Mouse (Mus musculus): ENCODE measurements around the gene N4bp2. TPM values are rescaled to one million over a fixed set of nuclear protein-coding genes. Genes with fewer than 3 reads are reported as not detected.

The N4bp2 gene
- polyA plus RNA-seq, 1 experiment = 11.2 TPM

DNA sequence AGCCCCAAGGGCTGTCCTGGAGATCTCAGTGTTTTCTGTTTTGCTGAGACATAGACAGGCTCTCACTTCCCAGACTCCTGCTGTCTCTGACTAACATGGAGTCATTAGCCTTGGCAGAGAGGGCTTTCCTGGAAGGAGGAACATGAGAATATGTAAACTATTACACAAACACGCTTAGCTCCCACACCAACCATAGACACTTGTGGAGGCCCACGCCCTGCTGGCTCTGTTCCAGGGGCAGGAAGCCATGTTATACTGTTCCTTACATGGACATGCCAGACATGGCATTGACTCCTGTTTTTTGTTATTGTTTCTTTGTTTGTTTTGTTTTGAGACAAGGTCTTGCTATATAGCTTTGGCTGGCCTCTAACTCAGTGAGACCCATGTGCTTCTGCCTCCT is 27.7 kb upstream of the N4bp2 start:
- no peak overlapping the region for H3K27ac ChIP-seq (ENCODE audit: control insufficient read depth, insufficient read depth, low read depth, low read length, poor library complexity)
- WGBS = 68% methylated on average over 2 of the region's 2 CpGs
- peaks cover 1% of the 10 kb centered on the region; the same call in 1 of the 2 replicates for H3K4me1 ChIP-seq (ENCODE audit: control insufficient read depth, insufficient read depth, low read length)
- no peak overlapping the region for H3K4me3 ChIP-seq (replicated peaks; ENCODE audit: control insufficient read depth, low read depth, low read length)
- TF ChIP-seq POLR2A (IDR thresholded peaks at IDR 0.05; ENCODE audit: borderline replicate concordance, control insufficient read depth, low read depth, low read length) (no peak), CTCF (IDR thresholded peaks at IDR 0.05; ENCODE audit: control insufficient read depth, insufficient read depth, low read length) (no peak)

DNA sequence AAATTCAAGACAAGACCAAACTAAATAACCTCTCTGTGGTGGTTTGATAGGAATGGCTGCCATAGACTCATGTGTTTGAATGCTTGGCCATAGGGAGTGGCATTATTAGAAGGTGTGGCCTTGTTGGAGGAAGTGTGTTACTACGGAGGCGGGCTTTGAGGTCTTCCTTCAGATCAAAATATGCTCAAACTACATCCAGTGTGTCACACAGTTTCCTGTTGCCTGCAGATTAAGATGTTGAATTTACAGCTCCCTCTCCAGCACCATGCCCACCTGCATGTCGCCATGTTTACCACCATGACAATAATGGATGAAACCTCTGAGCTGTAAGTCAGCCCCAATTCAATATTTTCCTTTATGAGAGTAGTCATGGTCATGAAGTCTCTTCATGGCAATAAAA is 24.0 kb upstream of the N4bp2 start:
- 49% methylated on average over 3 of the region's 3 CpGs for WGBS
- Histone ChIP-seq H3K27ac (ENCODE audit: control insufficient read depth, insufficient read depth, low read depth, low read length, poor library complexity) (no peak overlapping the region), H3K4me3 (replicated peaks; ENCODE audit: control insufficient read depth, low read depth, low read length) (no peak overlapping the region), H3K4me1 (ENCODE audit: control insufficient read depth, insufficient read depth, low read length) (peaks cover 1% of the 10 kb centered on the region; the same call in 1 of the 2 replicates)
- TF ChIP-seq POLR2A (IDR thresholded peaks at IDR 0.05; ENCODE audit: borderline replicate concordance, control insufficient read depth, low read depth, low read length) (no peak), CTCF (IDR thresholded peaks at IDR 0.05; ENCODE audit: control insufficient read depth, insufficient read depth, low read length) (no peak)

DNA sequence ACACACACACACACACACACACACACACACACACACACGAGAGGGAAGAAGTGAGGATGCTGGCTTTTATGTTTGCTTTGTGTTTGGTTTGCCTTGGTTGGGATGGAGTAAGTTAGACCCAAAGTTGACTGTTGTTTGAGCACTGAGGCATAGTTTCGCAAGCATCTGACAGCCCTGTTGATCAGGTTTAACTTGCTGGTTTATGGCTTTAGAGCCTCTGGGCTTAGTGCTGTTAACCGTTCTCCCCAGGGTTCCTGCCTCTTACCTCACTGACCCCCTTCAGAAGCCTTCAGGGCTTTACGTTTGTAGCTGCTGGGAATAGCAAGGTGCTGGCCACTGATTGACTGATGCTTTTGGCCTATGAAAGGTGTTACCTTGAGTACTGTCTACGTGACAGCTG is 16.4 kb upstream of the N4bp2 start:
- Histone ChIP-seq H3K27ac (ENCODE audit: control insufficient read depth, insufficient read depth, low read depth, low read length, poor library complexity) (no peak overlapping the region), H3K4me3 (replicated peaks; ENCODE audit: control insufficient read depth, low read depth, low read length) (no peak overlapping the region), H3K4me1 (ENCODE audit: control insufficient read depth, insufficient read depth, low read length) (no peaks in the 10 kb centered on the region)
- WGBS = 82% methylated on average over 5 of the region's 5 CpGs
- no peak for TF ChIP-seq POLR2A (IDR thresholded peaks at IDR 0.05; ENCODE audit: borderline replicate concordance, control insufficient read depth, low read depth, low read length)
- no peak for TF ChIP-seq CTCF (IDR thresholded peaks at IDR 0.05; ENCODE audit: control insufficient read depth, insufficient read depth, low read length)

DNA sequence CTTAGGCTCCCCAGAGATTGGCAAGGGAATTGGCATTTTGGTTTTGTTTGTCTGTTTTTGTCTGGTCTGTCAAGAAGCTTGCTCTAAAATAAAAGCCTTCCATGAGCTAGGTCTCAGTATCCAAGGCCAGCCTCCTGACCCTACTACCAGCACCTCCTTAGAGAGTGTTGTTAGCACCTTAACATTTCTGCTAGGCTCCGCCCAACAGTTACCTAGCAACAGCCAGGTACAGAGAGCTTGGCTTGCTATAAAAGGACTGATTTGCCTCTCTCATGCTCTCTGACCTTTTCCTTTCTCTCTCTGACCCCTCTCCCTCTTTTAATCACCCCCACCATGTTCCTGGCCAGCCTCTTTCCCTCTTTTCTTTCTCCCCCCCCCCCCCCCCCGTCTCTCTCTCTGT is 14.9 kb upstream of the N4bp2 start:
- Histone ChIP-seq H3K4me1 (ENCODE audit: control insufficient read depth, insufficient read depth, low read length) (no peaks in the 10 kb centered on the region), H3K27ac (ENCODE audit: control insufficient read depth, insufficient read depth, low read depth, low read length, poor library complexity) (no peak overlapping the region), H3K4me3 (replicated peaks; ENCODE audit: control insufficient read depth, low read depth, low read length) (no peak overlapping the region)
- WGBS = 59% methylated on average over 2 of the region's 2 CpGs
- TF ChIP-seq CTCF (IDR thresholded peaks at IDR 0.05; ENCODE audit: control insufficient read depth, insufficient read depth, low read length) (no peak), POLR2A (IDR thresholded peaks at IDR 0.05; ENCODE audit: borderline replicate concordance, control insufficient read depth, low read depth, low read length) (no peak)

DNA sequence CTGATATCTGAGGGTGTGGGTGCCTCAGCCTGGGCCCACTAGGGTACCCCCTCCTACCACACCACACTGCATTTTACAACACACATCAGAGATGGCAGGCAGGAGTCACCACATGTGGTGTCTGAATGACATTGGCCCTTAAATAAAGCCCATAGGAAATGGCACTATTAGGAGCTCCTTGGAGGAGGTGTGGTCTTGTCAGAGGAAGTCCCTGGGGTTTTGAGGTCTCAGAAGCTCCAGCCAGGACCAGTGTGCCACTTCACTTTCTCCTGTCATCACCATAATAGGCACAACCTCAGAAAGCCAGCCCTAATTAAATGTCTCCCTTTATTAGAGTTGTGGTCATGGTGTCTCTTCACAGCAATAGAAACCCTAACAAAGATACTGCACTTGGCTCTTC is 14.4 kb upstream of the N4bp2 start:
- Histone ChIP-seq H3K4me3 (replicated peaks; ENCODE audit: control insufficient read depth, low read depth, low read length) (no peak overlapping the region), H3K27ac (ENCODE audit: control insufficient read depth, insufficient read depth, low read depth, low read length, poor library complexity) (no peak overlapping the region), H3K4me1 (ENCODE audit: control insufficient read depth, insufficient read depth, low read length) (no peaks in the 10 kb centered on the region)
- no peak for TF ChIP-seq POLR2A (IDR thresholded peaks at IDR 0.05; ENCODE audit: borderline replicate concordance, control insufficient read depth, low read depth, low read length)
- TF ChIP-seq CTCF (IDR thresholded peaks at IDR 0.05; ENCODE audit: control insufficient read depth, insufficient read depth, low read length) = no peak

DNA sequence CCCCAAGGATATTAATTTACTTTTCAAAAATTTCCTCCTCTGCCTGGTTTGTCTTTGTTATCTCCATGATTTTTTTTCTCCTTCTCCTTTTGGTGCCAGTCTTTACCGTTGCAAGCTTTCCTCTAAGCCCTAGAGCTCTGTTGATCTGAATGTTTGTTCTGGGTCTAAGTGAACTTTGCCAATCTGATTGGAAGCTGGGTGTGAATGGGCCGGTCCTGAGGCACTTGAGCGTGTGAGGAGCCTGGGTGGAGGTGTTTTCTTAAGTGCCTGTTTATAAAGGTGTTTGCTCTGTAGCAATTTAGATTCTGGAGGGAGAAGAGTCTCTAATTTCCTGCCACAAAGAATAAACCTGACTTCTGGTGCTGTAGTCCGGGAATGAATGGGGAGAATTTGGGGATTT is 11.3 kb upstream of the N4bp2 start:
- 66% methylated on average over 4 of the region's 4 CpGs for WGBS
- no peaks in the 10 kb centered on the region for H3K4me1 ChIP-seq (ENCODE audit: control insufficient read depth, insufficient read depth, low read length)
- no peak overlapping the region for H3K4me3 ChIP-seq (replicated peaks; ENCODE audit: control insufficient read depth, low read depth, low read length)
- no peak overlapping the region for H3K27ac ChIP-seq (ENCODE audit: control insufficient read depth, insufficient read depth, low read depth, low read length, poor library complexity)
- TF ChIP-seq CTCF (IDR thresholded peaks at IDR 0.05; ENCODE audit: control insufficient read depth, insufficient read depth, low read length) (no peak), POLR2A (IDR thresholded peaks at IDR 0.05; ENCODE audit: borderline replicate concordance, control insufficient read depth, low read depth, low read length) (no peak)

DNA sequence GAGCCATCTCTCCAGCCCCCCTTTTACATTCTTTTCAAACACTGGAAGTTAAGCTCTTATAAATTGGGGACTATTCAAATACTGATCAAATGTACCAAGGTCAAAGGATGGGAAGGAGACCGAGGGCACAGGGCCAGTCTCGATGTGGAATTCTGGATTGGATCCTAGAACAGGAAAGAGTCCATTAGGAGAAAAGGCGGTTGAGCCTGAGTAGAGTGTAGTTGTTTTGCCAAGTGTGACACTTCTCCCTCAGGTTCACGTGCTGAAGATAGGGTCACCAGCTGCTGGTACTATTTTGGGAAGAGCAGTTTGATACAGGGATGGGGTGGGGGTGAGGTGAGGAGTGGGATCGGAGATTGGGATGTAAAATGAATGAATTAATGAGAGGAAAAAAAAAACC is 7.5 kb upstream of the N4bp2 start:
- no peak overlapping the region for H3K4me3 ChIP-seq (replicated peaks; ENCODE audit: control insufficient read depth, low read depth, low read length)
- WGBS = 87% methylated on average over 5 of the region's 5 CpGs
- no peaks in the 10 kb centered on the region for H3K4me1 ChIP-seq (ENCODE audit: control insufficient read depth, insufficient read depth, low read length)
- TF ChIP-seq CTCF (IDR thresholded peaks at IDR 0.05; ENCODE audit: control insufficient read depth, insufficient read depth, low read length) = no peak
- no peak for TF ChIP-seq POLR2A (IDR thresholded peaks at IDR 0.05; ENCODE audit: borderline replicate concordance, control insufficient read depth, low read depth, low read length)
- H3K27ac ChIP-seq (ENCODE audit: control insufficient read depth, insufficient read depth, low read depth, low read length, poor library complexity) = no peak overlapping the region

DNA sequence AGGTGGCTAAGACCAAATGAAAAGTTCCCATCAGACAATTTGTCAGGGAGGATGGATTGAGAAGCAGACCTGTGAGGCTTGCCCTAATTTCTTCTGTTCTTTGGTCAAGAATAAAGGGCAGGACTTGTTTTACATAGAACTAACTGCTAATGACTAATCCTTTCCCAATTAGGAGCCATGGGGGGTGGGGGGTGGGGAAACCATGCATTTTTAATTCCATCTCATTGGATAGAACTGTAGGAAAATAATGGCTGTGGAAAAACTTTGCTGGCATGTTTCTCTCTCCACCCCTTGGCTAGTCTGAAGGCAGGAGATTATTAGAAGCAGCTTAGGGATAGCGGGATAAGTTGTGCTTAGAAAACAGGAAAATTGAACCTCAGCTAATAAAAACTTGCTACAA is 6.2 kb upstream of the N4bp2 start:
- WGBS = 93% methylated on average over 1 of the region's 1 CpGs
- no peaks in the 10 kb centered on the region for H3K4me1 ChIP-seq (ENCODE audit: control insufficient read depth, insufficient read depth, low read length)
- H3K27ac ChIP-seq (ENCODE audit: control insufficient read depth, insufficient read depth, low read depth, low read length, poor library complexity) = no peak overlapping the region

DNA sequence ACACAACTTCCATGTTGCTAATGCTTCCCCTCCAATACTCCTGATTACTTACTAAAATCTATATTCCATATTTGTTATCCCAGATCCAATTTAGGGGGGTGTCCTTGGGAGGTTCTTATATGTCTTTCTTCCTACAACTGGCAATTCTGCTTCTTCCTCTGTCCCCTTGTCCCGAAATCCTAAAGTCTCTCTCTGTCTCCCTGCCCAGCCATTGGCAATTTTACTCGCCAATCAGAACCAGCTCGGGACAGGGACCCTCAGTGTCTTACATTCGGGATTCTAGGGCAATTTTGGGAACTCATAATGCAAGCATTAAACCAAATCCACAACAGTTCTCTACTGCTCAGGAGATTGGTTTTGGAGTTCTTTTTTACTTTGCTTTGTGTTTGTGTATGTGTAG is 3.3 kb upstream of the N4bp2 start:
- H3K4me1 ChIP-seq (ENCODE audit: control insufficient read depth, insufficient read depth, low read length) = no peaks in the 10 kb centered on the region
- no peak overlapping the region for H3K4me3 ChIP-seq (replicated peaks; ENCODE audit: control insufficient read depth, low read depth, low read length)
- TF ChIP-seq CTCF (IDR thresholded peaks at IDR 0.05; ENCODE audit: control insufficient read depth, insufficient read depth, low read length) (no peak), POLR2A (IDR thresholded peaks at IDR 0.05; ENCODE audit: borderline replicate concordance, control insufficient read depth, low read depth, low read length) (no peak)
- WGBS = 85% methylated on average over 4 of the region's 4 CpGs
- no peak overlapping the region for H3K27ac ChIP-seq (ENCODE audit: control insufficient read depth, insufficient read depth, low read depth, low read length, poor library complexity)

More for the DNA sequence above, 6.2 kb upstream of the N4bp2 start:
- no peak for TF ChIP-seq POLR2A (IDR thresholded peaks at IDR 0.05; ENCODE audit: borderline replicate concordance, control insufficient read depth, low read depth, low read length)
- TF ChIP-seq CTCF (IDR thresholded peaks at IDR 0.05; ENCODE audit: control insufficient read depth, insufficient read depth, low read length) = no peak
- no peak overlapping the region for H3K4me3 ChIP-seq (replicated peaks; ENCODE audit: control insufficient read depth, low read depth, low read length)

Measured in bone marrow, adult 2 months (tissue).